ENCODE assay signal across 11 mouse cellular contexts in genomic region chr17:26649565-26649964, GRCm38 (mm10). TPM values are rescaled to one million over a fixed set of nuclear protein-coding genes. Genes with fewer than 3 reads are reported as not detected.
DNase-seq lines count a peak whose midpoint lies in the region; ATAC-seq and TF ChIP-seq lines count a peak whose summit lies in the region.
"Had no signal": no experiment of that assay in that cellular context is flagged by ENCODE, and none has a peak within 500 bp of the region (broad histone marks: within the 10 kb centered on the region; RNA-seq: fewer than 3 reads in every experiment).

No protein-coding gene starts in this region.

- WGBS in cerebellum, adult 2 months = 68% methylated on average over 4 of the region's 4 CpGs
- 90% methylated on average over 4 of the region's 4 CpGs for WGBS in kidney, postnatal 0 days
- 79% methylated on average over 4 of the region's 4 CpGs for WGBS in kidney, embryonic 14.5 days
- 89% methylated on average over 4 of the region's 4 CpGs for WGBS in midbrain, embryonic 16.5 days
- WGBS in midbrain, embryonic 10.5 days = 89% methylated on average over 4 of the region's 4 CpGs
- 76% methylated on average over 4 of the region's 4 CpGs for WGBS in olfactory bulb, adult 2 months
- 88% methylated on average over 4 of the region's 4 CpGs for WGBS in kidney, embryonic 15.5 days

- H3K36me3 ChIP-seq in kidney, postnatal 0 days (ENCODE audit: insufficient read depth, low read length) = peaks cover 44% of the 10 kb centered on the region
- peaks cover 45% of the 10 kb centered on the region for H3K36me3 ChIP-seq in kidney, embryonic 14.5 days (ENCODE audit: control insufficient read depth, insufficient read depth, low read length)
- peaks cover 39% of the 10 kb centered on the region for H3K36me3 ChIP-seq in midbrain, embryonic 16.5 days (ENCODE audit: control insufficient read depth, insufficient read depth, low read length)
- H3K36me3 ChIP-seq in midbrain, embryonic 10.5 days = peaks cover 93% of the 10 kb centered on the region
- peaks cover 78% of the 10 kb centered on the region for H3K36me3 ChIP-seq in kidney, embryonic 15.5 days

- H3K4me2 ChIP-seq in kidney, postnatal 0 days (ENCODE audit: low read length) = no peak overlapping the region
- no peak overlapping the region for H3K4me2 ChIP-seq in kidney, embryonic 14.5 days (replicated peaks; ENCODE audit: low read depth, low read length)
- no peak overlapping the region for H3K4me2 ChIP-seq in midbrain, embryonic 16.5 days (ENCODE audit: low read length)
- H3K4me2 ChIP-seq in kidney, embryonic 15.5 days = no peak overlapping the region
- H3K4me2 ChIP-seq: forebrain, embryonic 12.5 days had no signal

- no peaks in the 10 kb centered on the region for H3K9me3 ChIP-seq in kidney, postnatal 0 days (replicated peaks; ENCODE audit: low read length)
- no peaks in the 10 kb centered on the region for H3K9me3 ChIP-seq in kidney, embryonic 14.5 days (ENCODE audit: control insufficient read depth, low read length)
- no peaks in the 10 kb centered on the region for H3K9me3 ChIP-seq in midbrain, embryonic 16.5 days (replicated peaks; ENCODE audit: control insufficient read depth, low read length, poor library complexity, severe bottlenecking)
- H3K9me3 ChIP-seq in midbrain, embryonic 10.5 days (replicated peaks) = no peaks in the 10 kb centered on the region
- no peaks in the 10 kb centered on the region for H3K9me3 ChIP-seq in kidney, embryonic 15.5 days (replicated peaks)
- H3K9me3 ChIP-seq: forebrain, embryonic 12.5 days had no signal

- no peak overlapping the region for H3K4me3 ChIP-seq in cerebellum, adult 2 months (replicated peaks; ENCODE audit: insufficient read depth, low read depth, low read length)
- H3K4me3 ChIP-seq in kidney, postnatal 0 days (replicated peaks; ENCODE audit: low read depth, low read length) = no peak overlapping the region
- H3K4me3 ChIP-seq in kidney, embryonic 14.5 days (ENCODE audit: low read length) = no peak overlapping the region
- H3K4me3 ChIP-seq in midbrain, embryonic 16.5 days (ENCODE audit: low read depth, low read length) = no peak overlapping the region
- H3K4me3 ChIP-seq in midbrain, embryonic 10.5 days = no peak overlapping the region
- H3K4me3 ChIP-seq in olfactory bulb, adult 2 months (ENCODE audit: insufficient read depth, low read depth, low read length) = no peak overlapping the region
- H3K4me3 ChIP-seq in kidney, embryonic 15.5 days (replicated peaks) = no peak overlapping the region
- H3K4me3 ChIP-seq: forebrain, embryonic 12.5 days had no signal

- TF ChIP-seq POLR2A in cerebellum, adult 2 months (IDR thresholded peaks at IDR 0.05; ENCODE audit: borderline replicate concordance, insufficient read depth, low read length) = no peak
- no peak for TF ChIP-seq POLR2A in olfactory bulb, adult 2 months (IDR thresholded peaks at IDR 0.05; ENCODE audit: insufficient read depth, low read depth, low read length)

- peak overlapping the region; percentile 60 for H3K27ac ChIP-seq in cerebellum, adult 2 months (ENCODE audit: insufficient read depth, low read length)
- no peak overlapping the region for H3K27ac ChIP-seq in kidney, postnatal 0 days
- no peak overlapping the region for H3K27ac ChIP-seq in kidney, embryonic 14.5 days (ENCODE audit: low read depth, low read length)
- H3K27ac ChIP-seq in midbrain, embryonic 16.5 days (ENCODE audit: low read length) = no peak overlapping the region
- H3K27ac ChIP-seq in midbrain, embryonic 10.5 days (replicated peaks) = no peak overlapping the region
- peak overlapping the region; percentile 84 for H3K27ac ChIP-seq in olfactory bulb, adult 2 months (ENCODE audit: insufficient read depth, low read depth, low read length)
- H3K27ac ChIP-seq in kidney, embryonic 15.5 days = no peak overlapping the region
- H3K27ac ChIP-seq: forebrain, embryonic 12.5 days had no signal

- no peaks in the 10 kb centered on the region for H3K27me3 ChIP-seq in cerebellum, adult 2 months (ENCODE audit: control insufficient read depth, insufficient read depth, low read length)
- no peaks in the 10 kb centered on the region for H3K27me3 ChIP-seq in kidney, postnatal 0 days (ENCODE audit: insufficient read depth, low read length)
- no peaks in the 10 kb centered on the region for H3K27me3 ChIP-seq in kidney, embryonic 14.5 days (ENCODE audit: control insufficient read depth, insufficient read depth, low read length)
- H3K27me3 ChIP-seq in midbrain, embryonic 16.5 days (ENCODE audit: control insufficient read depth, insufficient read depth, low read depth, low read length) = no peaks in the 10 kb centered on the region
- H3K27me3 ChIP-seq in midbrain, embryonic 10.5 days (ENCODE audit: low read depth, poor library complexity, severe bottlenecking) = no peaks in the 10 kb centered on the region
- H3K27me3 ChIP-seq in kidney, embryonic 15.5 days = no peaks in the 10 kb centered on the region
- H3K27me3 ChIP-seq: forebrain, embryonic 12.5 days had no signal

- peak in 1 of 2 experiments; percentile 44 for DNase-seq in cerebellum, adult 2 months
- no peak for DNase-seq in cerebellum, postnatal 36 days
- DNase-seq in kidney, postnatal 0 days (ENCODE audit: low spot score) = no peak
- DNase-seq in midbrain, embryonic 10.5 days (ENCODE audit: low spot score) = no peak
- DNase-seq: gastrocnemius, postnatal 36 days had no signal

- TF ChIP-seq CTCF in cerebellum, adult 2 months (IDR thresholded peaks at IDR 0.05; ENCODE audit: borderline replicate concordance, insufficient read depth, low read depth, low read length) = peak; percentile 59; the same call in 1 of the 2 replicates
- peak; percentile 49 for TF ChIP-seq CTCF in kidney, postnatal 0 days (IDR thresholded peaks at IDR 0.05; ENCODE audit: low read depth)
- no peak for TF ChIP-seq CTCF in olfactory bulb, adult 2 months (IDR thresholded peaks at IDR 0.05; ENCODE audit: insufficient read depth, low read depth, low read length)

- peaks cover 30% of the 10 kb centered on the region for H3K4me1 ChIP-seq in cerebellum, adult 2 months (ENCODE audit: control insufficient read depth, insufficient read depth, low read length)
- no peaks in the 10 kb centered on the region for H3K4me1 ChIP-seq in kidney, postnatal 0 days (replicated peaks; ENCODE audit: insufficient read depth, low read length)
- no peaks in the 10 kb centered on the region for H3K4me1 ChIP-seq in kidney, embryonic 14.5 days (ENCODE audit: control insufficient read depth, insufficient read depth, low read length)
- H3K4me1 ChIP-seq in midbrain, embryonic 16.5 days (ENCODE audit: control insufficient read depth, insufficient read depth, low read length) = peaks cover 4% of the 10 kb centered on the region
- H3K4me1 ChIP-seq in midbrain, embryonic 10.5 days = peaks cover 9% of the 10 kb centered on the region
- peaks cover 30% of the 10 kb centered on the region for H3K4me1 ChIP-seq in olfactory bulb, adult 2 months (ENCODE audit: control insufficient read depth, insufficient read depth, low read length)
- peaks cover 11% of the 10 kb centered on the region for H3K4me1 ChIP-seq in kidney, embryonic 15.5 days

- ATAC-seq in kidney, postnatal 0 days (replicated peaks; ENCODE audit: low FRiP score, low read depth) = no peak
- ATAC-seq in kidney, embryonic 14.5 days (ENCODE audit: low FRiP score, low TSS enrichment) = no peak
- no peak for ATAC-seq in midbrain, embryonic 16.5 days
- ATAC-seq in kidney, embryonic 15.5 days (replicated peaks; ENCODE audit: low FRiP score) = no peak
- ATAC-seq: intestine, embryonic 16.5 days had no signal

- H3K9ac ChIP-seq in kidney, postnatal 0 days (ENCODE audit: low read depth, low read length) = no peak overlapping the region
- no peak overlapping the region for H3K9ac ChIP-seq in kidney, embryonic 14.5 days (ENCODE audit: low read depth, low read length)
- H3K9ac ChIP-seq in midbrain, embryonic 16.5 days (ENCODE audit: low read depth, low read length) = peak overlapping the region; percentile 25; the same call in 1 of the 2 replicates
- H3K9ac ChIP-seq in kidney, embryonic 15.5 days = no peak overlapping the region
- H3K9ac ChIP-seq: forebrain, embryonic 12.5 days had no signal

RNA-seq across cellular contexts. Expression of gene Atp6v0e, which starts 13.5 kb away (rescaled TPM):
- 99.8 and 105 TPM in 2 replicates for polyA plus RNA-seq in cerebellum, adult 2 months (2012; rRNA removed)
- polyA plus RNA-seq in kidney, postnatal 0 days (2015; fragmentation: Nextera tagmentation; extraction: Ambion mirVana) = 459 and 492 TPM in 2 replicates
- polyA plus RNA-seq in kidney, embryonic 14.5 days (2014; fragmentation: Nextera tagmentation; extraction: Ambion mirVana) = 192 and 214 TPM in 2 replicates
- polyA plus RNA-seq in midbrain, embryonic 16.5 days (2015; fragmentation: Nextera tagmentation; extraction: Ambion mirVana) = 77.2 and 83.0 TPM in 2 replicates
- 117 and 122 TPM in 2 replicates for polyA plus RNA-seq in midbrain, embryonic 10.5 days (2016; fragmentation: Nextera tagmentation; extraction: Ambion mirVana)
- polyA plus RNA-seq in olfactory bulb, adult 2 months (2012; ENCODE audit: insufficient read depth, insufficient read length, low replicate concordance, missing spikeins) = not detected in 2 replicates
- polyA plus RNA-seq in kidney, embryonic 15.5 days (2015; fragmentation: Nextera tagmentation; extraction: Ambion mirVana) = 211 and 224 TPM in 2 replicates

Comparison
In these comparisons a context has a peak if more than half of its experiments do, and no peak if none do; other contexts are left out.
1. H3K27ac ChIP-seq: peak in cerebellum, adult 2 months (single experiment) and olfactory bulb, adult 2 months (single experiment); none in kidney, postnatal 0 days (single experiment), kidney, embryonic 14.5 days (single experiment), midbrain, embryonic 16.5 days (single experiment), midbrain, embryonic 10.5 days (single experiment) and kidney, embryonic 15.5 days (single experiment).